Comparison of ENCODE assay signal across 9 mouse cellular contexts in genomic region chr5:132368678-132369088, GRCm38 (mm10).
DNase-seq lines count a peak whose midpoint lies in the region; ATAC-seq and TF ChIP-seq lines count a peak whose summit lies in the region.
"Had no signal": no experiment of that assay in that cellular context is flagged by ENCODE, and none has a peak within 500 bp of the region (broad histone marks: within the 10 kb centered on the region; RNA-seq: fewer than 3 reads in every experiment).

No protein-coding gene starts in this region.

- no peaks in the 10 kb centered on the region for H3K79me2 ChIP-seq in heart, adult 2 months (replicated peaks; ENCODE audit: control insufficient read depth, insufficient read depth, low read length)

- WGBS in heart, adult 2 months = 14% methylated on average over 7 of the region's 7 CpGs
- WGBS in kidney, adult 2 months = 11% methylated on average over 7 of the region's 7 CpGs
- WGBS in stomach, embryonic 16.5 days = 15% methylated on average over 7 of the region's 7 CpGs

- no peak overlapping the region for H3K9ac ChIP-seq in heart, adult 2 months (ENCODE audit: low read depth, low read length)
- H3K9ac ChIP-seq in stomach, embryonic 16.5 days (ENCODE audit: low read length) = no peak overlapping the region
- H3K9ac ChIP-seq: heart, embryonic 15.5 days had no signal

- H3K9me3 ChIP-seq in stomach, embryonic 16.5 days (replicated peaks; ENCODE audit: control insufficient read depth, low read length) = no peaks in the 10 kb centered on the region
- H3K9me3 ChIP-seq: heart, embryonic 15.5 days had no signal

- intact Hi-C loops in heart, adult 2 months (cut with DNase I) = no loop called here

- peaks cover 1% of the 10 kb centered on the region for H3K4me1 ChIP-seq in heart, adult 2 months (ENCODE audit: control insufficient read depth, insufficient read depth, low read length)
- H3K4me1 ChIP-seq in kidney, adult 2 months (ENCODE audit: control insufficient read depth, insufficient read depth, low read length) = no peaks in the 10 kb centered on the region
- H3K4me1 ChIP-seq in stomach, embryonic 16.5 days (ENCODE audit: control insufficient read depth, insufficient read depth, low read length) = peaks cover 18% of the 10 kb centered on the region

- no peaks in the 10 kb centered on the region for H3K27me3 ChIP-seq in heart, adult 2 months (ENCODE audit: control insufficient read depth, insufficient read depth, low read length)
- no peaks in the 10 kb centered on the region; the same call in 1 of the 2 replicates for H3K27me3 ChIP-seq in kidney, adult 2 months (replicated peaks; ENCODE audit: control insufficient read depth, insufficient read depth, low read length)
- H3K27me3 ChIP-seq in stomach, embryonic 16.5 days (ENCODE audit: control insufficient read depth, insufficient read depth, low read length) = no peaks in the 10 kb centered on the region
- H3K27me3 ChIP-seq: heart, embryonic 15.5 days had no signal

- H3K4me2 ChIP-seq in stomach, embryonic 16.5 days (ENCODE audit: low read depth, low read length) = peak overlapping the region; percentile 2; the same call in 1 of the 2 replicates
- H3K4me2 ChIP-seq: heart, embryonic 15.5 days had no signal

- no peak for TF ChIP-seq EP300 in heart, adult 2 months (IDR thresholded peaks at IDR 0.05; ENCODE audit: insufficient read depth, low read depth, low read length)

- no peak for TF ChIP-seq POLR2A in heart, adult 2 months (IDR thresholded peaks at IDR 0.05; ENCODE audit: insufficient read depth, low read depth, low read length)
- no peak for TF ChIP-seq POLR2A in kidney, adult 2 months (IDR thresholded peaks at IDR 0.05; ENCODE audit: low read depth, low read length)

- no peak for TF ChIP-seq CTCF in heart, adult 2 months (IDR thresholded peaks at IDR 0.05)
- no peak for TF ChIP-seq CTCF in kidney, adult 2 months (conservative IDR thresholded peaks at IDR 0.05; ENCODE audit: insufficient read depth, insufficient read length, low read depth, low read length)

- peaks cover 4% of the 10 kb centered on the region for H3K36me3 ChIP-seq in heart, adult 2 months (ENCODE audit: control insufficient read depth, insufficient read depth, low read length)
- H3K36me3 ChIP-seq in kidney, adult 2 months (ENCODE audit: control insufficient read depth, insufficient read depth, low read length) = no peaks in the 10 kb centered on the region
- H3K36me3 ChIP-seq in stomach, embryonic 16.5 days (ENCODE audit: control insufficient read depth, insufficient read depth, low read length) = no peaks in the 10 kb centered on the region
- H3K36me3 ChIP-seq: heart, embryonic 15.5 days had no signal

- peak; percentile 8 to 17 for DNase-seq in adrenal gland, postnatal 36 days
- DNase-seq in adrenal gland, postnatal 4 days (ENCODE audit: low spot score in 2 of 2) = no peak
- DNase-seq in cerebellum, postnatal 14 days = peak; percentile 58 to 65
- peak; percentile 32 to 38 for DNase-seq in heart, adult 2 months
- peak; percentile 79 for DNase-seq in kidney, adult 2 months
- DNase-seq in lung, postnatal 14 days = peak; percentile 40
- no peak for DNase-seq in natural killer cell, adult 2 months (ENCODE audit: low spot score in 2 of 2)

- H3K4me3 ChIP-seq in heart, adult 2 months = no peak overlapping the region
- H3K4me3 ChIP-seq in kidney, adult 2 months (ENCODE audit: insufficient read depth, low read depth, low read length) = no peak overlapping the region
- H3K4me3 ChIP-seq in stomach, embryonic 16.5 days (replicated peaks; ENCODE audit: low read length) = no peak overlapping the region
- H3K4me3 ChIP-seq: heart, embryonic 15.5 days had no signal

- H3K27ac ChIP-seq in heart, adult 2 months = no peak overlapping the region
- no peak overlapping the region for H3K27ac ChIP-seq in kidney, adult 2 months (ENCODE audit: insufficient read depth, low read depth, low read length)
- H3K27ac ChIP-seq in stomach, embryonic 16.5 days (ENCODE audit: low read length) = peak overlapping the region; percentile 4; the same call in 1 of the 2 replicates
- H3K27ac ChIP-seq: heart, embryonic 15.5 days had no signal

- ATAC-seq in stomach, embryonic 16.5 days (ENCODE audit: insufficient read depth, low FRiP score) = no peak; the same call in 1 of the 2 replicates

Comparison
In these comparisons a context has a peak if more than half of its experiments do, and no peak if none do; other contexts are left out.
1. DNase-seq: peak in adrenal gland, postnatal 36 days (2 of 2), cerebellum, postnatal 14 days (2 of 2), heart, adult 2 months (2 of 2), kidney, adult 2 months (single experiment) and lung, postnatal 14 days (single experiment); none in adrenal gland, postnatal 4 days (0 of 2) and natural killer cell, adult 2 months (0 of 2).